In genomic region chr9:59567111-59567510, GRCm38 (mm10) we compare ENCODE assay signal across 8 mouse cellular contexts. TPM values are rescaled to one million over a fixed set of nuclear protein-coding genes. Genes with fewer than 3 reads are reported as not detected.
DNase-seq lines count a peak whose midpoint lies in the region; ATAC-seq and TF ChIP-seq lines count a peak whose summit lies in the region.

No protein-coding gene starts in this region.

- peak; percentile 31; the same call in 1 of the 2 replicates for ATAC-seq in liver, embryonic 15.5 days (ENCODE audit: insufficient read depth)
- peak; percentile 66; the same call in 1 of the 2 replicates for ATAC-seq in neural tube, embryonic 12.5 days (ENCODE audit: low FRiP score, low read depth)

- no peak overlapping the region for H3K9ac ChIP-seq in liver, embryonic 15.5 days
- no peak overlapping the region for H3K9ac ChIP-seq in neural tube, embryonic 12.5 days

- H3K4me2 ChIP-seq in liver, embryonic 15.5 days: no peak overlapping the region
- no peak overlapping the region for H3K4me2 ChIP-seq in neural tube, embryonic 12.5 days (replicated peaks)

- peaks cover 1% of the 10 kb centered on the region; the same call in 1 of the 2 replicates for H3K27me3 ChIP-seq in kidney, adult 2 months (replicated peaks; ENCODE audit: control insufficient read depth, insufficient read depth, low read length)
- peaks cover 24% of the 10 kb centered on the region for H3K27me3 ChIP-seq in liver, embryonic 15.5 days
- no peaks in the 10 kb centered on the region for H3K27me3 ChIP-seq in neural tube, embryonic 12.5 days (replicated peaks)
- no peaks in the 10 kb centered on the region for H3K27me3 ChIP-seq in thymus, adult 2 months (ENCODE audit: control insufficient read depth, insufficient read depth, low read length)

- no peaks in the 10 kb centered on the region for H3K4me1 ChIP-seq in kidney, adult 2 months (ENCODE audit: control insufficient read depth, insufficient read depth, low read length)
- H3K4me1 ChIP-seq in liver, embryonic 15.5 days (replicated peaks): 0 out of 2 replicates have a peak, but pooled peaks cover 3% of the 10 kb centered on the region
- 0 out of 2 replicates have a peak, but pooled peaks cover 3% of the 10 kb centered on the region for H3K4me1 ChIP-seq in neural tube, embryonic 12.5 days
- H3K4me1 ChIP-seq in thymus, adult 2 months (replicated peaks; ENCODE audit: control insufficient read depth, insufficient read depth, low read length): no peaks in the 10 kb centered on the region

- H3K4me3 ChIP-seq in kidney, adult 2 months (ENCODE audit: insufficient read depth, low read depth, low read length): no peak overlapping the region
- no peak overlapping the region for H3K4me3 ChIP-seq in liver, embryonic 15.5 days (replicated peaks)
- no peak overlapping the region for H3K4me3 ChIP-seq in neural tube, embryonic 12.5 days
- H3K4me3 ChIP-seq in thymus, adult 2 months (ENCODE audit: control insufficient read depth, insufficient read depth, low read length): no peak overlapping the region

- DNase-seq in B cell, adult 2 months: peak; percentile 75 to 81
- peak; percentile 77 for DNase-seq in MN1 (ENCODE audit: low spot score)
- peak; percentile 43 for DNase-seq in cerebellum, adult 9-11 months
- peak; percentile 31 to 35 for DNase-seq in gastrocnemius, postnatal 36 days
- peak; percentile 75 for DNase-seq in kidney, adult 2 months
- peak; percentile 63 for DNase-seq in thymus, adult 2 months

- TF ChIP-seq CTCF in kidney, adult 2 months (conservative IDR thresholded peaks at IDR 0.05; ENCODE audit: insufficient read depth, insufficient read length, low read depth, low read length): peak; percentile 82
- peak; percentile 72; the same call in 1 of the 2 replicates for TF ChIP-seq CTCF in thymus, adult 2 months (IDR thresholded peaks at IDR 0.05; ENCODE audit: borderline replicate concordance, control insufficient read depth, extremely low read depth, insufficient read depth, low read length, poor library complexity)

- intact Hi-C loops in gastrocnemius, postnatal 36 days (cut with DNase I): loop anchor here (2.0 to 10.0 kb wide), 3 partner anchors 18 to 572 kb away; partner anchors contain the start of gene Arih1

- H3K27ac ChIP-seq in kidney, adult 2 months (ENCODE audit: insufficient read depth, low read depth, low read length): no peak overlapping the region
- no peak overlapping the region for H3K27ac ChIP-seq in liver, embryonic 15.5 days (replicated peaks)
- H3K27ac ChIP-seq in neural tube, embryonic 12.5 days: no peak overlapping the region
- H3K27ac ChIP-seq in thymus, adult 2 months (ENCODE audit: control insufficient read depth, insufficient read depth, low read length): no peak overlapping the region

- no peaks in the 10 kb centered on the region for H3K36me3 ChIP-seq in kidney, adult 2 months (ENCODE audit: control insufficient read depth, insufficient read depth, low read length)
- H3K36me3 ChIP-seq in liver, embryonic 15.5 days (replicated peaks): peaks cover 16% of the 10 kb centered on the region
- peaks cover 22% of the 10 kb centered on the region for H3K36me3 ChIP-seq in neural tube, embryonic 12.5 days
- H3K36me3 ChIP-seq in thymus, adult 2 months (ENCODE audit: control insufficient read depth, insufficient read depth, low read length): no peaks in the 10 kb centered on the region

- 14% methylated on average over 6 of the region's 6 CpGs for WGBS in kidney, adult 2 months
- 15% methylated on average over 6 of the region's 6 CpGs for WGBS in liver, embryonic 15.5 days (ENCODE audit: insufficient replicate concordance)
- 31% methylated on average over 6 of the region's 6 CpGs for WGBS in neural tube, embryonic 12.5 days
- WGBS in thymus, adult 2 months: 11% methylated on average over 6 of the region's 6 CpGs

- H3K9me3 ChIP-seq in liver, embryonic 15.5 days (replicated peaks): no peaks in the 10 kb centered on the region
- no peaks in the 10 kb centered on the region for H3K9me3 ChIP-seq in neural tube, embryonic 12.5 days

- TF ChIP-seq POLR2A in kidney, adult 2 months (IDR thresholded peaks at IDR 0.05; ENCODE audit: low read depth, low read length): no peak
- TF ChIP-seq POLR2A in thymus, adult 2 months (IDR thresholded peaks at IDR 0.05; ENCODE audit: control insufficient read depth, extremely low read depth, insufficient read depth, low read length, poor library complexity): no peak

RNA-seq across cellular contexts. Expression of gene Celf6, which starts 10.6 kb away (rescaled TPM):
- not detected for total RNA-seq in gastrocnemius, postnatal 36 days (2021)
- 0.18 and 0.30 TPM in 2 replicates for polyA plus RNA-seq in kidney, adult 2 months (2012; rRNA removed)
- 0.03 TPM in 1 of 2 replicates, not detected in the other for polyA plus RNA-seq in liver, embryonic 15.5 days (2015; fragmentation: Nextera tagmentation; extraction: Ambion mirVana)
- 16.5 and 17.0 TPM in 2 replicates for polyA plus RNA-seq in neural tube, embryonic 12.5 days (2016; fragmentation: Nextera tagmentation; extraction: Ambion mirVana)
- polyA plus RNA-seq in thymus, adult 2 months (2012; rRNA removed): 0.10 TPM in 1 of 2 replicates, not detected in the other

RNA-seq across cellular contexts. Expression of gene Tmem202, which starts 27.5 kb away (rescaled TPM):
- under 1 TPM; 0.22 to 0.46 TPM for total RNA-seq in gastrocnemius, postnatal 36 days (2021)
- polyA plus RNA-seq in kidney, adult 2 months (2012; rRNA removed): 0.14 TPM in 1 of 2 replicates, not detected in the other
- 0.08 TPM in 1 of 2 replicates, not detected in the other for polyA plus RNA-seq in liver, embryonic 15.5 days (2015; fragmentation: Nextera tagmentation; extraction: Ambion mirVana)
- 0.18 TPM in 1 of 2 replicates, not detected in the other for polyA plus RNA-seq in neural tube, embryonic 12.5 days (2016; fragmentation: Nextera tagmentation; extraction: Ambion mirVana)
- 0.23 and 0.35 TPM in 2 replicates for polyA plus RNA-seq in thymus, adult 2 months (2012; rRNA removed)

RNA-seq across cellular contexts. Expression of gene Hexa, which starts 27.8 kb away (rescaled TPM):
- 10 to 100 TPM; 22.6 to 23.6 TPM for total RNA-seq in gastrocnemius, postnatal 36 days (2021)
- 76.1 and 77.7 TPM in 2 replicates for polyA plus RNA-seq in kidney, adult 2 months (2012; rRNA removed)
- polyA plus RNA-seq in liver, embryonic 15.5 days (2015; fragmentation: Nextera tagmentation; extraction: Ambion mirVana): 34.9 and 36.6 TPM in 2 replicates
- 49.0 and 53.0 TPM in 2 replicates for polyA plus RNA-seq in neural tube, embryonic 12.5 days (2016; fragmentation: Nextera tagmentation; extraction: Ambion mirVana)
- polyA plus RNA-seq in thymus, adult 2 months (2012; rRNA removed): 65.4 and 83.0 TPM in 2 replicates

RNA-seq across cellular contexts. Expression of gene Parp6, which starts 50.0 kb away (rescaled TPM):
- total RNA-seq in gastrocnemius, postnatal 36 days (2021): 10 to 100 TPM; 17.3 to 21.9 TPM
- 15.3 and 19.1 TPM in 2 replicates for polyA plus RNA-seq in kidney, adult 2 months (2012; rRNA removed)
- 3.7 and 4.0 TPM in 2 replicates for polyA plus RNA-seq in liver, embryonic 15.5 days (2015; fragmentation: Nextera tagmentation; extraction: Ambion mirVana)
- 140 and 153 TPM in 2 replicates for polyA plus RNA-seq in neural tube, embryonic 12.5 days (2016; fragmentation: Nextera tagmentation; extraction: Ambion mirVana)
- 45.3 and 62.9 TPM in 2 replicates for polyA plus RNA-seq in thymus, adult 2 months (2012; rRNA removed)

Comparison
In these comparisons a context has a peak if more than half of its experiments do, and no peak if none do; other contexts are left out.
1. RNA of gene Celf6, which starts 10.6 kb away (polyA plus RNA-seq): 16.5 to 17.0 TPM in neural tube, embryonic 12.5 days; 0.18 to 0.30 TPM in kidney, adult 2 months, 0.10 TPM in thymus, adult 2 months and 0.03 TPM in liver, embryonic 15.5 days; every median in the first group is over 10 times any median in the second.
2. Peak in every context shown above with its lines, with median percentiles within 50 percentile points of each other: DNase-seq.